Mouse (Mus musculus) layer of hippocampus, adult 2 months (tissue): ENCODE measurements around the gene Gm21970. TPM values are rescaled to one million over a fixed set of nuclear protein-coding genes. Genes with fewer than 3 reads are reported as not detected.
A peak's percentile ranks its signal among the peaks of the same experiment; 100 is the strongest.

Experiments used
- DNase-seq, 2 experiments: peaks; one replicate each; pipeline ENCODE4 v3.0.0; 2022; ENCODE audit warnings: low spot score in 2 of 2
- H3K27ac ChIP-seq: fragments of 200-600 bp; 2 replicates; pipeline ENCODE4 v1.8.1; 2022
- H3K4me3 ChIP-seq: fragments of 200-600 bp; 2 replicates; pipeline ENCODE4 v1.8.1; 2022; ENCODE audit warnings: mild to moderate bottlenecking
- CTCF ChIP-seq: fragments of 200-600 bp; conservative IDR thresholded peaks from 2 replicates; pipeline ENCODE4 v1.8.1; 2022; ENCODE audit warnings: antibody characterized with exemption, mild to moderate bottlenecking, moderate library complexity
- total RNA-seq, 2 experiments: library from RNA; stranded (reverse); gene quantifications; 2 replicates each; pipeline ENCODE4 v1.2.3; 2021

The Gm21970 gene
- total RNA-seq, 2 experiments from 2014 or later, result not detected

- Histone ChIP-seq H3K27ac (no peak overlapping the region), H3K4me3 (no peak overlapping the region)
- no peak for DNase-seq
- no peak for TF ChIP-seq CTCF
These were observed 5.5 kb downstream of the Gm21970 start for GRCm38 (mm10) chr16:91396844-91397537.

GRCm38 (mm10) chr16:91398030-91398429, 6.5 kb downstream of the Gm21970 start:
- no peak for DNase-seq
- TF ChIP-seq CTCF, result no peak
- H3K27ac ChIP-seq, result no peak overlapping the region
- H3K4me3 ChIP-seq, result no peak overlapping the region

GRCm38 (mm10) chr16:91398944-91399343, 7.4 kb downstream of the Gm21970 start:
- TF ChIP-seq CTCF, result no peak
- no peak for DNase-seq
- H3K4me3 ChIP-seq, result no peak overlapping the region

GRCm38 (mm10) chr16:91401569-91402165, 10.1 kb downstream of the Gm21970 start:
- no peak for DNase-seq
- TF ChIP-seq CTCF, result no peak
- Histone ChIP-seq H3K4me3 (no peak overlapping the region), H3K27ac (no peak overlapping the region)

More at GRCm38 (mm10) chr16:91398944-91399343, 7.4 kb downstream of the Gm21970 start:
- H3K27ac ChIP-seq, result no peak overlapping the region

GRCm38 (mm10) chr16:91403784-91404183, 12.3 kb downstream of the Gm21970 start:
- TF ChIP-seq CTCF, result no peak
- H3K27ac ChIP-seq, result no peak overlapping the region
- no peak for DNase-seq
- no peak overlapping the region for H3K4me3 ChIP-seq

GRCm38 (mm10) chr16:91404187-91404586, 12.7 kb downstream of the Gm21970 start:
- Histone ChIP-seq H3K27ac (no peak overlapping the region), H3K4me3 (no peak overlapping the region)
- no peak for DNase-seq
- TF ChIP-seq CTCF, result no peak

GRCm38 (mm10) chr16:91404828-91405577, 13.5 kb downstream of the Gm21970 start:
- TF ChIP-seq CTCF, result no peak
- DNase-seq, result no peak
- Histone ChIP-seq H3K4me3 (no peak overlapping the region), H3K27ac (peak overlapping the region; percentile 91)

- no peak for TF ChIP-seq CTCF
- peak in 1 of 2 experiments; percentile 24 for DNase-seq
- peak within 1 kb of the TSS; percentile 74 for H3K4me3 ChIP-seq
- H3K27ac ChIP-seq, result peak within 1 kb of the TSS; percentile 91
These were observed 14.4 kb downstream of the Gm21970 start, which contains the start of gene Il10rb for GRCm38 (mm10) chr16:91405640-91406584. Gene Il10rb (plus strand): TSS chr16:91406164.

GRCm38 (mm10) chr16:91406585-91407220, 15.2 kb downstream of the Gm21970 start:
- TF ChIP-seq CTCF, result peak; percentile 22
- H3K27ac ChIP-seq, result peak overlapping the region; percentile 91
- peak overlapping the region; percentile 74 for H3K4me3 ChIP-seq
- DNase-seq, result no peak

- H3K27ac ChIP-seq, result no peak overlapping the region
- no peak overlapping the region for H3K4me3 ChIP-seq
- no peak for TF ChIP-seq CTCF
- no peak for DNase-seq
These were observed 21.8 kb downstream of the Gm21970 start for GRCm38 (mm10) chr16:91413102-91413844.

- TF ChIP-seq CTCF, result no peak
- H3K4me3 ChIP-seq, result no peak overlapping the region
- H3K27ac ChIP-seq, result no peak overlapping the region
- no peak for DNase-seq
These were observed 24.1 kb downstream of the Gm21970 start for GRCm38 (mm10) chr16:91415391-91416189.
